Mouse (Mus musculus): ENCODE data around the gene Dcpp1.

Dcpp1 gene

DNA sequence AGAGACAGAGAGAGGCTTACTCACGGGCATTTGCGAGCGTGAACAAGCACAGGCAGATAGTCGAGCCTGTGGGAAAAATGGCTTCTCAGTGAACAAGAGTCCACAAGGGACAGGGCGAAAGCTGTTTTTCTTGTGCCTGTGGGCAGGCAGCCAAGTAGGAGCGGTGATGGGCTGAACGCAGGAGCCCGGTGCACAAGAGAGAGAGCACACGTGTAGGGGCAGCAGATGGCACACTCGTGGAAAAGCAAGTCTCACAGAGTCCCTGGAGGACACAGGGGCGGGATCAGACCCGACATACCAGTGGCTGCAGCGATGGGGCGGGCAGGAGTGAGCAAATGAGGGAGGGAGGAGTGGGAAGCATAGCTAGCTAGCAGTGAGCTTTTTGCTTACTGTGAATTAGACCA lies 44.4 kb downstream of the Dcpp1 start:
- DNase-seq (ENCODE audit: low read depth, low spot score), result peak; percentile 32

DNA sequence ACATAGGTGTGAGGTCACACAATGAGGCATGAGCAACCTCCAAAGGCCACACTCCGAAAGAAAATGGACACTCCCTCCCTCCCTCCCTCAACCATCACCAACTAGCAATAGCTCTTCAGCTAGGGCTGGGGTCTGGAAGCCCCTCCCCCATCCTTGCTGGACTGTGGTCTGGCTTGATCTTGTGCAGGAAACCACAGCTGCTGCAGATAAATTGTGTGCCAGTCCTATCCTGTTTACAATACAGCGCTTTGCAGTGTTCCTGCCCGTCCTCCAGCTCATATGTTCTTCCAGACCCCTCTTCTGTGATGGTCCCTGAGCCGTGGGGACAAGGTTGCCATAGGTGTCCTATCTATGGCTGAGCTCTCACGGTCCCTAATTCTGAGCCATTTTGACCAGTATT lies 50.5 kb downstream of the Dcpp1 start:
- no peak for DNase-seq (ENCODE audit: low read depth, low spot score)

Data from brain, embryonic 18.5 days (tissue).